Mouse (Mus musculus) adrenal gland, postnatal 10 days (tissue): ENCODE results near the gene Mat2a. TPM values are rescaled to one million over a fixed set of nuclear protein-coding genes. Genes with fewer than 3 reads are reported as not detected.
"Not testable (repeated sequence)": the region's sequence is repeated elsewhere in the genome, so short reads cannot be mapped to it uniquely, and the experiment has no call there.

ENCODE experiments used
- DNase-seq: peaks from one replicate; pipeline ENCODE4 v3.0.0; 2021; ENCODE audit warnings: mixed read lengths
- total RNA-seq, 2 experiments: library from RNA; stranded (reverse); gene quantifications; 2 replicates each; pipeline ENCODE4 v1.2.3; 2021

Gene Mat2a
- total RNA-seq, 2 experiments from 2014 or later, result 225 to 245 TPM

- DNase-seq, result no peak
Observed at GRCm38 (mm10) chr6:72456567-72456966, 17.2 kb upstream of the Mat2a start.

GRCm38 (mm10) chr6:72454833-72455373 is 15.5 kb upstream of the Mat2a start:
- DNase-seq, result peak; percentile 35

GRCm38 (mm10) chr6:72454072-72454746 is 14.9 kb upstream of the Mat2a start:
- DNase-seq, result no peak

GRCm38 (mm10) chr6:72453578-72453977 is 14.2 kb upstream of the Mat2a start:
- DNase-seq, result no peak

- DNase-seq, result no peak
Observed at GRCm38 (mm10) chr6:72452329-72452728, 13.0 kb upstream of the Mat2a start.

GRCm38 (mm10) chr6:72451778-72452177 is 12.4 kb upstream of the Mat2a start:
- not testable (repeated sequence) for DNase-seq

GRCm38 (mm10) chr6:72447487-72447886 is 8.1 kb upstream of the Mat2a start:
- DNase-seq, result no peak

- peak; percentile 49 for DNase-seq
Observed at GRCm38 (mm10) chr6:72445011-72445410, 5.7 kb upstream of the Mat2a start.

GRCm38 (mm10) chr6:72442921-72443604 is 3.7 kb upstream of the Mat2a start:
- DNase-seq, result no peak

- DNase-seq, result no peak
Observed at GRCm38 (mm10) chr6:72440186-72440990, 1.0 kb upstream of the Mat2a start.

GRCm38 (mm10) chr6:72438862-72439354 is 450 bp downstream of the Mat2a start:
- peak; percentile 90 for DNase-seq

- no peak for DNase-seq
Observed at GRCm38 (mm10) chr6:72438226-72438625, 1.1 kb downstream of the Mat2a start.

GRCm38 (mm10) chr6:72432153-72432552 is 7.2 kb downstream of the Mat2a start:
- no peak for DNase-seq

- DNase-seq, result no peak
Observed at GRCm38 (mm10) chr6:72430989-72431921, 8.1 kb downstream of the Mat2a start.

- DNase-seq, result no peak
Observed at GRCm38 (mm10) chr6:72429061-72429842, 10.1 kb downstream of the Mat2a start.

GRCm38 (mm10) chr6:72428036-72428435 is 11.3 kb downstream of the Mat2a start:
- DNase-seq, result peak; percentile 87

- DNase-seq, result no peak
Observed at GRCm38 (mm10) chr6:72425646-72426045, 13.7 kb downstream of the Mat2a start.

- no peak for DNase-seq
Observed at GRCm38 (mm10) chr6:72420901-72421300, 18.5 kb downstream of the Mat2a start.

- DNase-seq, result no peak
Observed at GRCm38 (mm10) chr6:72419806-72420205, 19.6 kb downstream of the Mat2a start.

- DNase-seq, result no peak
Observed at GRCm38 (mm10) chr6:72418279-72418678, 21.1 kb downstream of the Mat2a start.
